Mouse (Mus musculus) thymus, adult 2 months (tissue): ENCODE data around the gene Wnt2b. TPM values are rescaled to one million over a fixed set of nuclear protein-coding genes. Genes with fewer than 3 reads are reported as not detected.
A peak's percentile ranks its signal among the peaks of the same experiment; 100 is the strongest.

ENCODE experiments used
- DNase-seq: peaks from one replicate; pipeline ENCODE4 v3.0.0; 2021
- H3K27ac ChIP-seq: fragments of 200-500 bp; 2 replicates; pipeline ENCODE4 v1.5.1; 2012; ENCODE audit warnings: low read length, control low read depth; ENCODE audit not compliant: control insufficient read depth, insufficient read depth
- H3K27me3 ChIP-seq: fragments of 200-500 bp; 2 replicates; pipeline ENCODE4 v1.6.1; 2012; ENCODE audit warnings: mild to moderate bottlenecking, low read length, moderate library complexity, mixed read lengths; ENCODE audit not compliant: control insufficient read depth, insufficient read depth
- H3K36me3 ChIP-seq: fragments of 200-500 bp; 2 replicates; pipeline ENCODE4 v1.6.1; 2012; ENCODE audit warnings: mild to moderate bottlenecking, low read length, moderate library complexity; ENCODE audit not compliant: control insufficient read depth, insufficient read depth
- H3K4me1 ChIP-seq: fragments of 200-500 bp; replicated peaks from 2 replicates; pipeline ENCODE4 v1.6.1; 2012; ENCODE audit warnings: low read length; ENCODE audit not compliant: control insufficient read depth, insufficient read depth
- H3K4me3 ChIP-seq: fragments of 200-500 bp; 2 replicates; pipeline ENCODE4 v1.5.1; 2012; ENCODE audit warnings: mild to moderate bottlenecking, low read length, control low read depth, moderate library complexity; ENCODE audit not compliant: control insufficient read depth, insufficient read depth
- CTCF ChIP-seq: fragments of 200-500 bp; IDR thresholded peaks from 2 replicates; pipeline ENCODE4 v1.5.1; 2012; ENCODE audit warnings: mild to moderate bottlenecking, control low read depth, low read length, moderate library complexity, borderline replicate concordance; ENCODE audit not compliant: control insufficient read depth, poor library complexity, insufficient read depth; ENCODE audit errors: extremely low read depth
- POLR2A ChIP-seq: fragments of 200-500 bp; IDR thresholded peaks from 2 replicates; pipeline ENCODE4 v1.6.1; 2012; ENCODE audit warnings: mild to moderate bottlenecking, low read length, control low read depth, moderate library complexity; ENCODE audit not compliant: control insufficient read depth, poor library complexity, insufficient read depth; ENCODE audit errors: extremely low read depth
- WGBS: fragments of 180-500 bp; shearing (Covaris S2); methylation state at CpG from one replicate; pipeline ENCODE4 v1.1.7; 2018; 5-methylcytosine and 5-hydroxymethylcytosine counted together
- polyA plus RNA-seq: library from polyadenylated mRNA; depleted of rRNA; stranded (reverse); fragments of >200 nt; gene quantifications from 2 replicates; pipeline ENCODE4 v1.2.3, GENCODE M21; 2012

The Wnt2b gene
- polyA plus RNA-seq, 1 experiment: 1.2 TPM

- no peak for DNase-seq
- WGBS: 89% methylated on average over 8 of the region's 8 CpGs
- peaks cover 16% of the 10 kb centered on the region for H3K27me3 ChIP-seq
- peaks cover 32% of the 10 kb centered on the region for H3K4me1 ChIP-seq
- TF ChIP-seq POLR2A (no peak), CTCF (no peak)
- H3K27ac ChIP-seq: no peak overlapping the region
- H3K4me3 ChIP-seq: no peak overlapping the region
- no peaks in the 10 kb centered on the region for H3K36me3 ChIP-seq
These were observed 3.5 kb upstream of the Wnt2b start for GRCm38 (mm10) chr3:104965070-104965855.

- no peaks in the 10 kb centered on the region for H3K36me3 ChIP-seq
- 44% methylated on average over 13 of the region's 13 CpGs for WGBS
- no peak overlapping the region for H3K4me3 ChIP-seq
- peak; percentile 30 for DNase-seq
- peaks cover 32% of the 10 kb centered on the region for H3K4me1 ChIP-seq
- peaks cover 18% of the 10 kb centered on the region for H3K27me3 ChIP-seq
- TF ChIP-seq CTCF: no peak
- no peak for TF ChIP-seq POLR2A
- no peak overlapping the region for H3K27ac ChIP-seq
These were observed 1.9 kb upstream of the Wnt2b start for GRCm38 (mm10) chr3:104963331-104964276.

GRCm38 (mm10) chr3:104962866-104963265 lies 1.1 kb upstream of the Wnt2b start:
- Histone ChIP-seq H3K4me3 (no peak overlapping the region), H3K27me3 (peaks cover 18% of the 10 kb centered on the region), H3K36me3 (no peaks in the 10 kb centered on the region), H3K4me1 (peaks cover 29% of the 10 kb centered on the region), H3K27ac (no peak overlapping the region)
- no peak for DNase-seq
- no peak for TF ChIP-seq POLR2A
- TF ChIP-seq CTCF: no peak
- 13% methylated on average over 5 of the region's 5 CpGs for WGBS

GRCm38 (mm10) chr3:104962141-104962611 lies 455 bp upstream of the Wnt2b start:
- Histone ChIP-seq H3K27ac (no peak overlapping the region), H3K4me1 (peaks cover 26% of the 10 kb centered on the region), H3K27me3 (peaks cover 15% of the 10 kb centered on the region), H3K4me3 (peak overlapping the region; percentile 39), H3K36me3 (no peaks in the 10 kb centered on the region)
- 5% methylated on average over 31 of the region's 31 CpGs for WGBS
- DNase-seq: peak; percentile 8
- no peak for TF ChIP-seq CTCF
- TF ChIP-seq POLR2A: no peak

GRCm38 (mm10) chr3:104960026-104961000 lies 1.4 kb downstream of the Wnt2b start:
- 28% methylated on average over 19 of the region's 19 CpGs for WGBS
- peaks cover 15% of the 10 kb centered on the region for H3K27me3 ChIP-seq
- no peak for TF ChIP-seq CTCF
- no peak for TF ChIP-seq POLR2A

GRCm38 (mm10) chr3:104956131-104956581 lies 5.6 kb downstream of the Wnt2b start:
- TF ChIP-seq CTCF (no peak), POLR2A (no peak)
- no peak overlapping the region for H3K27ac ChIP-seq
- peaks cover 2% of the 10 kb centered on the region; the same call in 1 of the 2 replicates for H3K4me1 ChIP-seq
- H3K4me3 ChIP-seq: no peak overlapping the region
- H3K36me3 ChIP-seq: no peaks in the 10 kb centered on the region
- WGBS: 93% methylated on average over 6 of the region's 6 CpGs
- peaks cover 8% of the 10 kb centered on the region for H3K27me3 ChIP-seq
- no peak for DNase-seq

More at GRCm38 (mm10) chr3:104960026-104961000, 1.4 kb downstream of the Wnt2b start:
- Histone ChIP-seq H3K4me3 (no peak overlapping the region), H3K27ac (no peak overlapping the region), H3K36me3 (no peaks in the 10 kb centered on the region), H3K4me1 (peaks cover 26% of the 10 kb centered on the region)
- DNase-seq: no peak
